Mouse (Mus musculus): ENCODE measurements at regions not wholly inside any gene's neighbourhood (a gene's known extent, or its start where the extent isn't known, plus 50 kb on each side); places are given as distances from the start of the nearest gene placed in this dataset.

DNA sequence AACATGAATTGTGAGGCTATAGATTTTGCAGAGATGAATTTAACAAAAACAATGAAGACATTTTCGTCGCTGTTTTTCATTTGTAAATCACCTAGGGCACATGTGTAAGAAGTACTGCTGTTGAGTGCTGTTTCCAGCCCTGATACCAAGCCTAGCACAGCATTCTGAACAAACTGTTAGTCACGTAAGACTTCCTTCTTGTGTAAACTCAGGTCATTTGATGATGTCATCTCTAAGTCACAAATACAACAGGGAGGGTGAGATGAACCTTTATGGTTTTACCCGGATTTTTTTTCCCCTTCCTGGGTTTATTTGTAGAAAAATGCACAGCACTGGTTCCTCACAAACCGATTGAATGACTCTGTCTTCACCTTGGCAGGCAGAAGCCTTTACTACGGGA is 111.6 kb downstream of the Nab1 start:
- no peak for TF ChIP-seq ZNF384 (IDR thresholded peaks at IDR 0.05; ENCODE audit: low read depth, low read length)
- no peak for TF ChIP-seq ZC3H11A (IDR thresholded peaks at IDR 0.05; ENCODE audit: borderline replicate concordance, low read depth, low read length)
